Mouse (Mus musculus) lung, embryonic 16.5 days (tissue): ENCODE measurements around the gene Slc8b1. TPM values are rescaled to one million over a fixed set of nuclear protein-coding genes. Genes with fewer than 3 reads are reported as not detected.

Experiments used
- ATAC-seq: fragments of 200-750 bp; cut with Nextera tagmentation; 2 replicates; pipeline ENCODE4 v1.8.0; 2017; ENCODE audit warnings: low read depth, mild to moderate bottlenecking, moderate library complexity
- H3K27ac ChIP-seq: fragments of 300-500 bp; sonication (generic); 2 replicates; pipeline ENCODE4 v1.5.1; 2014; ENCODE audit warnings: mild to moderate bottlenecking, control low read depth, low read length
- H3K27me3 ChIP-seq: fragments of 300-500 bp; sonication (generic); 2 replicates; pipeline ENCODE4 v1.6.1; 2014; ENCODE audit warnings: low read depth, low read length, mixed read lengths; ENCODE audit not compliant: control insufficient read depth, insufficient read depth
- H3K36me3 ChIP-seq: fragments of 300-500 bp; sonication (generic); 2 replicates; pipeline ENCODE4 v1.6.1; 2014; ENCODE audit warnings: low read length; ENCODE audit not compliant: control insufficient read depth, insufficient read depth
- H3K4me1 ChIP-seq: fragments of 300-500 bp; sonication (generic); replicated peaks from 2 replicates; pipeline ENCODE4 v1.6.1; 2014; ENCODE audit warnings: low read length, mixed read lengths; ENCODE audit not compliant: control insufficient read depth, insufficient read depth
- H3K4me2 ChIP-seq: fragments of 300-500 bp; sonication (generic); 2 replicates; pipeline ENCODE4 v1.6.1; 2014; ENCODE audit warnings: low read depth, low read length, control low read depth
- H3K4me3 ChIP-seq: fragments of 300-500 bp; sonication (generic); 2 replicates; pipeline ENCODE4 v1.5.1; 2014; ENCODE audit warnings: mild to moderate bottlenecking, low read length, control low read depth
- H3K9ac ChIP-seq: fragments of 300-500 bp; sonication (generic); 2 replicates; pipeline ENCODE4 v1.6.1; 2014; ENCODE audit warnings: low read length, control low read depth
- H3K9me3 ChIP-seq: fragments of 300-500 bp; sonication (generic); 2 replicates; pipeline ENCODE4 v1.6.1; 2016; ENCODE audit warnings: low read length; ENCODE audit not compliant: control insufficient read depth
- WGBS: fragments of 180-500 bp; shearing (Covaris S2); extraction: QIAGEN DNeasy Blood & Tissue Kit; methylation state at CpG from one replicate; pipeline ENCODE4 v1.1.7; 2014; 5-methylcytosine and 5-hydroxymethylcytosine counted together
- polyA plus RNA-seq: library from polyadenylated mRNA; unstranded; fragments of >200 nt; fragmentation: Nextera tagmentation; extraction: Ambion mirVana; gene quantifications from 2 replicates; pipeline ENCODE4 v1.2.1, GENCODE M21; 2015

The Slc8b1 gene
- polyA plus RNA-seq, 1 experiment from 2014 or later = 8.5 TPM

- H3K27ac ChIP-seq = no peak overlapping the region
- H3K9me3 ChIP-seq = no peaks in the 10 kb centered on the region
- peaks cover 46% of the 10 kb centered on the region for H3K4me1 ChIP-seq
- H3K4me2 ChIP-seq = no peak overlapping the region
- ATAC-seq = no peak
- no peaks in the 10 kb centered on the region for H3K36me3 ChIP-seq
- no peak overlapping the region for H3K9ac ChIP-seq
- 64% methylated on average over 10 of the region's 10 CpGs for WGBS
- no peak overlapping the region for H3K4me3 ChIP-seq
- no peaks in the 10 kb centered on the region for H3K27me3 ChIP-seq
These were observed 63.6 kb downstream of the Slc8b1 start for GRCm38 (mm10) chr5:120574469-120575063.

DNA sequence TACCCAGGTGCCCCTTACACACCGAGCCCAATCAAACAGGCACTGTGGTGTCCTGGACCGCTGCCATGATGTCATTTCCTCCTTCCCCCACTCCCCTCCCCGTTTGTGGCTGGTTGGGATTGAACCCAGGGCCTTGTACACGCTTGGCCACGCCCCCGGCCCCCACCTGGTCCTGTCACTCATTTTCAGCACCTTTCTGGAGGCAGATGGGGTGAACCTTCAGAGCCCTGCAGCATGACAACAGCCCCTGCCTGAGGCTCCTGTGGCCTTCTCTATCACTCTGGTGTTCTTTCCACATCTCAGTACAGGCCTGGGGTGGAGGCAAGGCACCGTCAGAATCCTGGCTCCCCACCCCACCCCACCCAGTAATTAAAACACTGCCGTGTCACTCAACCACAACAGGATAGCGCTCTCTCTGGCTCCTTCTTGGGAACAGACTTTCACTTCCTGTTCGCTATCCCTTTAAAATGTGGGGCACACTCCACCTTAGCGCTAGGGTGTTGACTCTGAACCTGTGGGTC lies 65.9 kb downstream of the Slc8b1 start:
- no peak overlapping the region for H3K4me2 ChIP-seq
- H3K27me3 ChIP-seq = no peaks in the 10 kb centered on the region
- peaks cover 29% of the 10 kb centered on the region for H3K4me1 ChIP-seq
- H3K36me3 ChIP-seq = no peaks in the 10 kb centered on the region
- no peak for ATAC-seq
- H3K4me3 ChIP-seq = no peak overlapping the region
- H3K9ac ChIP-seq = no peak overlapping the region
- no peaks in the 10 kb centered on the region for H3K9me3 ChIP-seq
- 68% methylated on average over 11 of the region's 11 CpGs for WGBS
- H3K27ac ChIP-seq = no peak overlapping the region

GRCm38 (mm10) chr5:120577935-120578441 lies 67.0 kb downstream of the Slc8b1 start:
- Histone ChIP-seq H3K27me3 (no peaks in the 10 kb centered on the region), H3K4me1 (peaks cover 25% of the 10 kb centered on the region), H3K9ac (no peak overlapping the region), H3K4me3 (no peak overlapping the region), H3K4me2 (no peak overlapping the region), H3K27ac (no peak overlapping the region), H3K36me3 (peaks cover 2% of the 10 kb centered on the region), H3K9me3 (no peaks in the 10 kb centered on the region)
- no peak for ATAC-seq
- 35% methylated on average over 10 of the region's 10 CpGs for WGBS

DNA sequence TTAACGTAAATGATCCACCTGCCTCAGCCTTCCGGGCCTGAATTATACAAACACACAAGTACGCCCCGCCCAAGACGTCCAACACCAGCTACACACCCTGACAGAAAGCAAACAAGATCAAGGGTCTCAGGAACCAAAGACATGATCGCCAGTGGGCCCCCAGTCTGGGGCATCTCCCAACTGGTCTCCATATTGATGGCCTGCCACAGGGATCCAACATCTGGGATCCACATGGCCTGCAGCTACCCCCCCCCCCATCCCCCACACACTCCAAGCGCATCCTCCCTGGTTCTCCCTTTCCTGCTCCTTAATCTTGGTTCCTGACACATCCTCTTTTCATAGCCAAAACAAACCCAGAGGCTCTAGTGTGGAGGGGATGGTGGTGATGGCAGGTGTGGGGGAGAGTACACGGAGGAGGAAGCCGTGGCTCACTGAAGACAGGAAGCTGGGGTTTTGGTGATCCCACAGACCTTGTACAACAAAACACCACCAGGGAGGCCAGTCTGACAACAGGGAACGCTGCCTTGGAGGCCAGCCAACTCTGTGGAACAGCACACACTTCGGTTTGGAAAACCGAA lies 67.6 kb downstream of the Slc8b1 start:
- WGBS = 26% methylated on average over 12 of the region's 12 CpGs
- ATAC-seq = peak; percentile 51
- Histone ChIP-seq H3K9me3 (no peaks in the 10 kb centered on the region), H3K27me3 (no peaks in the 10 kb centered on the region), H3K4me3 (no peak overlapping the region), H3K9ac (no peak overlapping the region), H3K36me3 (peaks cover 7% of the 10 kb centered on the region), H3K4me1 (peaks cover 22% of the 10 kb centered on the region), H3K27ac (peak overlapping the region; percentile 38), H3K4me2 (peak overlapping the region; percentile 16)

DNA sequence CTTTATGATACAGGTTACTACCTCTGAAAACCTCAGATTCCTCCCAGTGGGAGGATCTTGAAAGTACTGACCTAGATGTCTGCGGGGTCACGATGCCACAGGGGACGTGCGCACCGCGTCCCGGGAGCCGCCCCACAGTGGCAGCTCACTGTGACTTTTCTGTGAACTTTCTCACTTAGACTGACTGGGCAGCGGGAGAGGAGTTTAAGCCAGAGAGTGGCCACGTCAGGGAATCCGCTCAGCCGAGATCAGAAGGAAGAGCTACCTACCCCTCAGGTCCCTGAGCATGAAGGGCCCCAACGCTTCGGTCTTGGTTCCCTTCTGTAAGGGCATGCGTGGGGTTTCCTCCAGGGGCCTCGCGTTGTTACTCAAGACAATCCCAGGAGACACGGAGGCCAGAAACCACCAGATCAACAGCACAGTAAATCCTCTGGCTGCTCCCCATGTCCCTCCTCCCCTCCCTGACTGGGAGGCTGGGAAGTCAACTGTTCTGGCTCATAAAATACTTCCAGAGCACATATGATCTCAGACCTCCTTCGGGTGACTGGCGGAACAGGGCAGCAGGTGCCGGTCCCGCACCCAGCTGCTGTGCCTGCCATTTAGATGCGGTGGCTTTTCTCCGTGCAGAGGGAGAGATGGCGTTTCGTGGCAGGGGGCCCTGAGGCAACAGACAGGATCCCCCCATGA lies 68.4 kb downstream of the Slc8b1 start:
- Histone ChIP-seq H3K4me2 (peak overlapping the region; percentile 16), H3K9me3 (no peaks in the 10 kb centered on the region), H3K4me3 (no peak overlapping the region), H3K9ac (0 out of 2 replicates have a peak overlapping the region, but pooled peaks have one; percentile 23), H3K27me3 (no peaks in the 10 kb centered on the region), H3K4me1 (peaks cover 22% of the 10 kb centered on the region), H3K27ac (peak overlapping the region; percentile 38), H3K36me3 (peaks cover 11% of the 10 kb centered on the region)
- WGBS = 53% methylated on average over 26 of the region's 26 CpGs
- ATAC-seq = no peak

DNA sequence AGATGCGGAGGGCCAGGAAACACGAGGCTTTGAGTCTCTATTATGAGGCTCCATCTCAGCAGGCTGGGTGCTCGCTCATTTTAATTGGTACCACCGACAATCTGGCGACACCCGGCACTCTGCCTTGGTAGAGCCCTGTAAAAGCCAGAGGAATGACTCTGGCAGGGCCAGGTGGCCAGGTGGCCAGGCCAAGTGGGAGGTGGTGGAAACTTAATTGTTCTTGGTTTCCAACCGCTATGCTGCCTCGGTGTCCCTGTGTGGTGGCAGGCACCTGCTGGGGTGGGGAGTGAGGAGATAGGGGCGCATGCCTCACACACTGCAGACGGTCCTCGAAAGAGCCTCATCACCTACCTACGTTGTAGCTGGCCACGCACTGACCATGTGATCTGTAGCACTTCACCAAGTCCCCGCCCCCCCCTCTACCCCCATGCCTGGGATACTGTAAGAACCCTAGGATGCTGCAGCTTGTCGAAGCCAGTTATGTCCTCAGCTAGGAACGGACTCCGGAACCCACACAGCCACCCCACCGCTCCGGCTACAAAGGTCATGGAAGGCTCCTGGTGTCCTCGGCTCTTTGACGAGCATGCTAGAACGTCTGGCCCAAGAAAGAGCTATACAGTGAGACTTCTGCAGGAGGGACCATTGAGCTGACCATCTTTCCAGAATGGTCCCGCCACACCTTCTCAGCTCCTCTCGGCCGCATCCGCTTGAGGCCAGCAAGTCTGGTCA lies 69.1 kb downstream of the Slc8b1 start:
- Histone ChIP-seq H3K36me3 (peaks cover 16% of the 10 kb centered on the region), H3K9ac (no peak overlapping the region), H3K27me3 (no peaks in the 10 kb centered on the region), H3K9me3 (no peaks in the 10 kb centered on the region), H3K27ac (no peak overlapping the region), H3K4me1 (peaks cover 22% of the 10 kb centered on the region), H3K4me3 (no peak overlapping the region), H3K4me2 (no peak overlapping the region)
- 89% methylated on average over 26 of the region's 26 CpGs for WGBS
- ATAC-seq = no peak

DNA sequence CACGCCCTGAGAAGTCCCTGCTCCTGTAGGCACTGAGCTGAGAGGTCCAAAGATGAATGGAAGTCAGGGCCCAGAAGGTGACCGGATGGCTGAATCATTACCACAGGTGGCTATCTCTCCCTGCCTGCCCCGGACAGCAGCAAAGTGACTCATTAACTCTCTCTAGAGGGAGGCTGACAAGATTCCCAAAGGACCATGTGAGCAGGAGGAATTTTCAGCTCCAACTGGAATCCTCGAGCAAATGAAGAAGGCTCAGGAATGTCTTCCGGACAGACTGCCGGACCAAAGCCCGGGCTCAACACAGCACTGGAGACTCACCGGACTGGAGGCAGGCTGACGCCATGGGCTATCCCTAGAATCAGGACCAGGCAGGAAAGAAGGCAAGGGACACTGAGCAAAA lies 71.0 kb downstream of the Slc8b1 start:
- Histone ChIP-seq H3K9me3 (no peaks in the 10 kb centered on the region), H3K4me2 (no peak overlapping the region), H3K9ac (no peak overlapping the region), H3K27me3 (no peaks in the 10 kb centered on the region), H3K36me3 (peaks cover 17% of the 10 kb centered on the region), H3K4me3 (no peak overlapping the region), H3K27ac (no peak overlapping the region), H3K4me1 (peaks cover 32% of the 10 kb centered on the region)
- no peak for ATAC-seq
- WGBS = 71% methylated on average over 9 of the region's 9 CpGs

DNA sequence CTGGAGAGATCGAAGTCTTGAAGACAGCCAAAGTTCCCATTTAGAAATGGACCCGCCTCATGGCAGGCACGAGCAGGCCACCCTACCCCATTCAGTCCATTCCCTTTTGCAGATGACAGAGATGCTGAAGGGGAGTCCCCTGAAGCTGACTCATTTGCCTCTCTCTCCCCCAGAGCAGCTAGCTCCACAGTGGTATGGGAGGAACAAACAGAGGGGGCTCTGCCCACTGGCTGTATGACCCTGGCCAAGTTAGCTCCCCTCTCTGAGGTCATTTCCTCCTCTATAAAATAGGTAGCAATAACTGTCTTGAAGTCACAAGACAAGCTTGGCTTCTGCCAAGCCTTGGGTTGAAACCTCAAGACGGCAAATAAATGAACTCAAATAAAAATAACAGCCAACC lies 72.5 kb downstream of the Slc8b1 start:
- Histone ChIP-seq H3K4me2 (no peak overlapping the region), H3K27me3 (no peaks in the 10 kb centered on the region), H3K4me3 (no peak overlapping the region), H3K27ac (no peak overlapping the region), H3K9me3 (no peaks in the 10 kb centered on the region), H3K36me3 (peaks cover 17% of the 10 kb centered on the region), H3K9ac (no peak overlapping the region), H3K4me1 (peaks cover 33% of the 10 kb centered on the region)
- WGBS = 84% methylated on average over 4 of the region's 4 CpGs
- ATAC-seq = no peak
